Mouse (Mus musculus): ENCODE measurements around the gene Arpc4.

GRCm38 (mm10) chr6:113361476-113361875 is 16.4 kb upstream of the Arpc4 start:
- no peak; a peak in 1 of 6 replicates for TF ChIP-seq CTCF (IDR thresholded peaks at IDR 0.05 in 2 of 3, conservative IDR thresholded peaks at IDR 0.05 in 1 of 3; ENCODE audit: control insufficient read depth in 1 of 3, insufficient read depth in 1 of 3, low read depth in 2 of 3, low read length in 3 of 3, poor library complexity in 1 of 3, severe bottlenecking in 1 of 3)
- no peak for TF ChIP-seq RCOR1 (IDR thresholded peaks at IDR 0.05; ENCODE audit: low read depth, low read length)
- TF ChIP-seq GATA1 (IDR thresholded peaks at IDR 0.05; ENCODE audit: low read depth, low read length), result no peak
- TF ChIP-seq MXI1 (IDR thresholded peaks at IDR 0.05; ENCODE audit: low read depth, low read length), result no peak
- TF ChIP-seq POLR2A (IDR thresholded peaks at IDR 0.05; ENCODE audit: control insufficient read depth in 1 of 2, insufficient read depth in 1 of 2, low read depth in 1 of 2, low read length in 2 of 2, poor library complexity in 1 of 2), result no peak
- TF ChIP-seq HCFC1 (IDR thresholded peaks at IDR 0.05; ENCODE audit: low read depth, low read length), result no peak
- no peak for TF ChIP-seq POLR2AphosphoS5 (IDR thresholded peaks at IDR 0.05; ENCODE audit: borderline replicate concordance, low read depth, low read length)

Measured in MEL (cell line).